25 mouse cellular contexts compared by ENCODE assay signal in the genomic region with DNA sequence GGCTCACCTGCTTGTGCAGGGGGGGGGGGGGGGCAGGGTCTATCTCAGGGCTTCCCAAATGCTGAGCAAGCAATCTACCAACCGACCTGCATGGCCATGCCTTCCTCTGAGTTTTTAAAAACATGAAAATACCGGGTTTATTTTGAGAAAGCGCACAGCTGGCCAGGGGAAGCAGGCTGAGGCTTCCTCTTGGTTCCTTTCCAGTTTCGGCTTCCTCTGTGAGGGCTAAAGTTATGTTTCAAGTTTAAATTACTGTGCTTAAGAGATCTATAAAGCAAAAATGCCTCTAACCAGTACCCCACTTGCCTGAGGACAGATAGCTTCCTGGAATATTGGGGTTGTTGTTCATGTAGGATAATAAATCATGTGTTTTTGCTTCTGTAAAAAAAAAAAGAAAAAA. TPM values are rescaled to one million over a fixed set of nuclear protein-coding genes. Genes with fewer than 3 reads are reported as not detected.
DNase-seq lines count a peak whose midpoint lies in the region; ATAC-seq and TF ChIP-seq lines count a peak whose summit lies in the region.
"Had no signal": no experiment of that assay in that cellular context is flagged by ENCODE, and none has a peak within 500 bp of the region (broad histone marks: within the 10 kb centered on the region; RNA-seq: fewer than 3 reads in every experiment).

No protein-coding gene starts in this region.

- 68% methylated on average over 4 of the region's 4 CpGs for WGBS in hindbrain, postnatal 0 days

- DNase-seq in gastrocnemius, adult 18-20 months (ENCODE audit: low spot score): peak; percentile 31
- no peak for DNase-seq in gastrocnemius, postnatal 36 days
- peak; percentile 32 for DNase-seq in kidney, adult 9 months
- DNase-seq in kidney, adult 18-20 months: no peak
- peak; percentile 57 for DNase-seq in right cerebral cortex, adult 18-20 months
- no peak for DNase-seq in right cerebral cortex, postnatal 4 days
- DNase-seq in hindbrain, postnatal 0 days (ENCODE audit: low spot score): no peak
- no peak for DNase-seq in spleen, adult 12 weeks (ENCODE audit: low spot score)
- DNase-seq: cerebellum, adult 18-20 months; cerebellum, postnatal 25 days; forebrain, postnatal 0 days; gastrocnemius, postnatal 14 days; heart, postnatal 4 days; liver, embryonic 13.5 days; retina, postnatal 1 day; thymus, postnatal 36 days had no signal

- no peak overlapping the region for H3K4me2 ChIP-seq in hindbrain, postnatal 0 days (ENCODE audit: low read depth, low read length)
- H3K4me2 ChIP-seq: embryonic facial prominence, embryonic 15.5 days; hindbrain, embryonic 15.5 days; liver, embryonic 13.5 days; lung, embryonic 15.5 days; midbrain, embryonic 11.5 days had no signal

- no peaks in the 10 kb centered on the region for H3K9me3 ChIP-seq in hindbrain, postnatal 0 days (ENCODE audit: low read length)
- H3K9me3 ChIP-seq: embryonic facial prominence, embryonic 15.5 days; forebrain, embryonic 10.5 days; hindbrain, embryonic 15.5 days; liver, embryonic 13.5 days; lung, embryonic 15.5 days had no signal

- H3K36me3 ChIP-seq in hindbrain, postnatal 0 days (ENCODE audit: insufficient read depth, low read length): no peaks in the 10 kb centered on the region
- H3K36me3 ChIP-seq: embryonic facial prominence, embryonic 15.5 days; forebrain, embryonic 10.5 days; hindbrain, embryonic 15.5 days; liver, embryonic 13.5 days; lung, embryonic 15.5 days had no signal

- H3K4me3 ChIP-seq in hindbrain, postnatal 0 days (ENCODE audit: low read length): no peak overlapping the region
- H3K4me3 ChIP-seq: embryonic facial prominence, embryonic 15.5 days; forebrain, embryonic 10.5 days; hindbrain, embryonic 15.5 days; liver, embryonic 13.5 days; lung, embryonic 15.5 days had no signal

- H3K4me1 ChIP-seq in hindbrain, postnatal 0 days (ENCODE audit: insufficient read depth, low read length): no peaks in the 10 kb centered on the region
- H3K4me1 ChIP-seq: forebrain, embryonic 10.5 days; hindbrain, embryonic 15.5 days; liver, embryonic 13.5 days; lung, embryonic 15.5 days had no signal

- H3K27me3 ChIP-seq in hindbrain, postnatal 0 days (ENCODE audit: insufficient read depth, low read length): no peaks in the 10 kb centered on the region
- H3K27me3 ChIP-seq: embryonic facial prominence, embryonic 15.5 days; hindbrain, embryonic 15.5 days; liver, embryonic 13.5 days; lung, embryonic 15.5 days had no signal

- H3K9ac ChIP-seq in hindbrain, postnatal 0 days (replicated peaks; ENCODE audit: low read length): no peak overlapping the region
- H3K9ac ChIP-seq: embryonic facial prominence, embryonic 15.5 days; forebrain, postnatal 0 days; hindbrain, embryonic 15.5 days; liver, embryonic 13.5 days; lung, embryonic 15.5 days had no signal

- intact Hi-C loops in gastrocnemius, postnatal 36 days (cut with DNase I): no loop called here

- no peak overlapping the region for H3K27ac ChIP-seq in hindbrain, postnatal 0 days
- H3K27ac ChIP-seq: embryonic facial prominence, embryonic 15.5 days; forebrain, embryonic 10.5 days; hindbrain, embryonic 15.5 days; liver, embryonic 13.5 days; lung, embryonic 15.5 days; macrophage had no signal

- TF ChIP-seq CTCF in hindbrain, postnatal 0 days (IDR thresholded peaks at IDR 0.05; ENCODE audit: low read depth): no peak

- ATAC-seq in hindbrain, postnatal 0 days: no peak
- ATAC-seq: forebrain, postnatal 0 days; intestine, embryonic 16.5 days had no signal

RNA-seq across cellular contexts. Expression of gene Pla2g2d, which starts 10.6 kb away (rescaled TPM):
- total RNA-seq in gastrocnemius, adult 18-20 months (2021): under 1 TPM; 0.39 to 0.59 TPM
- under 1 TPM; 0.20 to 0.27 TPM for total RNA-seq in gastrocnemius, postnatal 36 days (2021)
- 0.14 and 0.31 TPM in 2 replicates for total RNA-seq in hindbrain, postnatal 0 days (2014; rRNA removed)
- polyA plus RNA-seq in hindbrain, postnatal 0 days (2015; fragmentation: Nextera tagmentation; extraction: Ambion mirVana): 0.71 and 0.76 TPM in 2 replicates
- total RNA-seq: gastrocnemius, postnatal 14 days; heart, postnatal 4 days had no signal
- polyA plus RNA-seq: heart, embryonic 14.5 days; limb, embryonic 11.5 days; liver, embryonic 13.5 days; lung, embryonic 15.5 days; macrophage had no signal

RNA-seq across cellular contexts. Expression of gene Pla2g2f, which starts 28.7 kb away (rescaled TPM):
- under 1 TPM in 1 of 2 experiments, not detected in 1; 0.11 TPM for total RNA-seq in gastrocnemius, adult 18-20 months (2021)
- not detected for total RNA-seq in gastrocnemius, postnatal 36 days (2021)
- not detected in 2 replicates for total RNA-seq in hindbrain, postnatal 0 days (2014; rRNA removed)
- polyA plus RNA-seq in hindbrain, postnatal 0 days (2015; fragmentation: Nextera tagmentation; extraction: Ambion mirVana): 0.09 and 0.11 TPM in 2 replicates
- total RNA-seq: forebrain, postnatal 0 days; gastrocnemius, postnatal 14 days had no signal
- polyA plus RNA-seq: forebrain, embryonic 10.5 days; forebrain, postnatal 0 days; heart, embryonic 14.5 days; liver, embryonic 13.5 days; lung, embryonic 15.5 days; macrophage had no signal

RNA-seq across cellular contexts. Expression of gene Ubxn10, which starts 49.2 kb away (rescaled TPM):
- under 1 TPM; 0.09 to 0.33 TPM for total RNA-seq in gastrocnemius, adult 18-20 months (2021)
- total RNA-seq in gastrocnemius, postnatal 36 days (2021): under 1 TPM; 0.10 to 0.12 TPM
- 6.9 and 8.9 TPM in 2 replicates for total RNA-seq in hindbrain, postnatal 0 days (2014; rRNA removed)
- 3.1 and 3.3 TPM in 2 replicates for polyA plus RNA-seq in hindbrain, postnatal 0 days (2015; fragmentation: Nextera tagmentation; extraction: Ambion mirVana)
- polyA plus RNA-seq: macrophage had no signal

Comparison
In these comparisons a context has a peak if more than half of its experiments do, and no peak if none do; other contexts are left out.
1. DNase-seq: peak in gastrocnemius, adult 18-20 months (single experiment), kidney, adult 9 months (single experiment) and right cerebral cortex, adult 18-20 months (single experiment); none in gastrocnemius, postnatal 36 days (0 of 2), kidney, adult 18-20 months (single experiment), right cerebral cortex, postnatal 4 days (single experiment), hindbrain, postnatal 0 days (single experiment) and spleen, adult 12 weeks (single experiment).